Mouse (Mus musculus) mature B cell (primary cell): ENCODE data around the gene Atp5g2.

Experiments
- in situ Hi-C: fragments of 300-500 bp; cut with MboI; formaldehyde crosslinking; loops from 2 replicates; pipeline ENCODE4 v1.14.3; 2019

Gene Atp5g2

DNA sequence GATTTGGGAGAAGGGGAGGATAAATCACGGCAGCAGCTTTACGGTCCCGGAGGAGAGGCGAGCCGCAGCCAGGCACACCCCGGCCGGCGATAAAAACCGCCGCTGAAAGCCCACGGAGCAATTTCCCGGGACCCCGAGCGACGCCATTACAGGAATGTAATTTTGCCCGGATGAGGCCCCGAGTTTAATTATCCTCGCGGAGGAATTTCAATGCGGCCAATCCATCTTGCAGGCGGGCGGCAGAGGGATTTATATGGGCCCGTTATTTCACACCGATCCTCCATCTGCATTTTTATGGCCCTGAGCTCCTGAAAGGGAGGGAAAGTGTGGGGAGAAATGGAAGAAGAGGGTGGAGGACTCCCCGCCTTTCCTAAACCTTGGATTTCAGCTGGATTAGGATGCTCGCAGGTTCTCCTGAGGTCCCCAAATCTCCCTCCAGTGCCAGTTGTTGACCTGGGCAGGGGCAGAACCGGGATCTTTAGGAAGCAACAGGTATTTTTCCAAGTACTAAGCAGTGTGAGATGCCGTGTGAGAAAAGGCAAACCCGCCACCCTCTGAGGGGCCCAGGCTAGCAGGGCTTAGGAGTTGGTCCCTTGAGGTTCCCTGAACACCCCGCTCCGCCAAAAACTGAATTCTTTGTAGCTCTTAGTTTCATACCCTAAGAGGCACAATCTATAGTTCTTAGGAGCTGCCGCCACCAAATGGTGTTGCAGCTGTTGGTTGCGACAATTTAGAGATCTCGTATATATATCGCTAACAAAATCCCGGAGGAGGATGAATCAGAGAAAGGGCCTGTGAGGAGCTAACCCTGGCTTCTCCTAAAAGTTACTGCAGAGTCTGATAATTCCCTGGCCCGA, at the start of gene Atp5g2:
TSS of gene Atp5g2 (minus strand) at position 138 of the 857 bp plus-strand sequence.
- in situ Hi-C loops, result no loop called here

DNA sequence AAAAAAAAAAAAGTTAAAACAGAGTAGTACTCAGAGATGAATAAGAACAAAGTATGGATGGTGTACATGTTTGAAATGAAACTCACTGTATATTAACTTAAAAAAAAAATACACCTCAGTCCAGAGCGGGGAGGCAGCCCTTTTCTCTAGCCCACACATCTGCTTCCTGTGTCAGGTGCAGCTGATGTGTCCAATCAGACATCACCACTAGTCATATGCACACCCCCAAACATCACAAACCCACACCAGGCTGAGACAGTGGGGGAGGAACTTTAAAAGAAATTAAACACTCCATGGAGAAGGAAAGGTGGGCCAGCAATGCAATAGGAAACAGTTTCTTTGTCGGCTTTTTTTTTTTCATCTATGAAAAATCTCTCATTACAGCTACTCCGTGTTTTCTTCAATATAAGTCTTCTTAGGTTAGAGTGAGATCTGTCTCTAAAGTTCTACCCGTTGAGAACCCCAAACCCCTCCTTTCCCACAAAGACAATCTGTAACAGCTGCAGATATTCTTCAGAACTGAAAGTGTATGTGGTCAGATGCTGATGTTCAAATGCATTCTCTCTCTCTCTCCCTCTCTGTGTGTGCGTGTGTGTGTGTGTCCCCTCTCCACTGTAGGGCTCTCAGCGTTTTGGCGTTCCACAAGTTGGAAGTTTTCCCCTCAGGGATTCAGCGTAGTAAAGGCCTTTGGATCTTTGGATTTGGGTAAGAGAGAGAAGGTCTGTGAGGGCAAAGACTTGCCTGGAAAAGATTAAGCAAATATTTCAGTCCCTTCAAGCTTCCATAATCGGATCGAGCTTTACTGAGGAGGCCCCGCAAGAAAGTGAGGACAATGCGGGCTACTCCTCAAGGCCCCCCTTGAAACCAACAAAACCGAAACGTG, 49.1 kb upstream of the Atp5g2 start:
- in situ Hi-C loops, result no loop called here

DNA sequence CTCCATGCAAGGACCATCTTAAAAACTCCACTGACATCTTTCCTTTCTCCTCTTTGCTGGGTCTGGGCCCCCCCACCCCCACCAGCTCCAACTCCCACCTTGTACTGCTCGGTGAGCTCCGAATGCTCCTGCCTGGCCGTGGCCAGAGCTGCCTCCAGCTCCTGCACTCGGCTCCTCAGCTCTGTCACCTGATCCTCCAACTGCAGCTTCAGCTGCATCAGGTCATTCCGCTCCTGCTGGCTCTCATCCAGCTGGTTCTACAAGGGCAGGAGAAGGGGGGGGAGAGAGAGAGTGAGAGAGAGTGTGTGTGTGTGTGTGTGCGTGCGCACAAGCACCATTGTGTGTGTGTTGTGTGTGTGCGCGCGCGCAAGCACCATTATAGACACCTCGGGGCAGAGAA, 44.0 kb upstream of the Atp5g2 start:
- in situ Hi-C loops, result no loop called here

DNA sequence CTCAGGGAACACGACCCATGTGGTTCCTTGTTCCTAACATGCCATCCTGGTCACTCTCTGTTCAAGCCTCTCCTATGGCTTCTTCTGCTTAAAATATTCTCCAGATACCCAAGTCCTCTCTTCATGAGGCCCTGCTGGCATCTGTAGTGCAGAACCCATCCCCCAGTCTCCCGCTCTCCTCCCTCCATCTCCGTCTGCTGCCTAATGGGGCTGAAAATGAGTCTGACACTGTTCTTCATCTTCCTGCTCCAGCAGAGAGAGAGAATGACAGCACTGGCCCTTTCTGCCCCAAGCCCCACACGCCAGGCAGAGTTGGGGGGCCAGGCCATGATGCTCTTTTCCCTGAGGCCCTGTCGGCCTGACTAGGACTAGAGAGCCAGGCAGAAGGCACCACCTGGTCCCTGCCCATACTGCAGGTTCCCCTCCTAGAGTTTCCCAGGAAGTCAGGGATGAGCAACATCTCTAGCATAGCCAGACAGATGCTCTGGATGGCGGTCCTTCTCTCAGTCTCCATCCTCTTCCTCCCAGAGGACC, 35.7 kb upstream of the Atp5g2 start:
- in situ Hi-C loops, result no loop called here

DNA sequence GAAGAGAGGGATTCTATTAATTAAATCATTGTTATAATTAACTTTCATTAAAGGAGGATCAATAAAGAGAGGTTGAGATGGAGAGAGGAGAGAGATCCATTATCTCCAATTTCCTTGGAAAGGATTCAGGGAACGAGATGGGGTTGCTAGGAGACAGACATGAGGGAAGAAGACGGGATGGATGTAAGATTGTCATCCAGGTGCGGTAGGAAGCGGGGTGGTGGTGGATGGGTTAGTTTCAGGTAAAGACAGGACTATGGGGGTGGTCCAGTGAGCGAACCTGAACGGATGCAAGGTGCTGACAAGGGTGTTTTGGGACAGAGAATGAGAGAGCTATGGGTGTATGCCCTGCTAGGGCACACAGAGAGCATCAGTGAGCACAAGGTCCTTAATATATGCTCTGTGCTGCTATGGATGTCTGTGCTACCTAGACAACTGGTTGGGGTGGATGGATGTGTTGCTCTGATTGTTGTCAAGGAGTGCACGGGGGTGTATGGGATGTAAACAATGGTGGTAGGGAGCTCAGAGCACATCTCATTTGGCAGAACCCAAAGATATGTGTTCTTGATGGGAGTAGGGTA, 33.9 kb upstream of the Atp5g2 start:
- in situ Hi-C loops, result no loop called here

DNA sequence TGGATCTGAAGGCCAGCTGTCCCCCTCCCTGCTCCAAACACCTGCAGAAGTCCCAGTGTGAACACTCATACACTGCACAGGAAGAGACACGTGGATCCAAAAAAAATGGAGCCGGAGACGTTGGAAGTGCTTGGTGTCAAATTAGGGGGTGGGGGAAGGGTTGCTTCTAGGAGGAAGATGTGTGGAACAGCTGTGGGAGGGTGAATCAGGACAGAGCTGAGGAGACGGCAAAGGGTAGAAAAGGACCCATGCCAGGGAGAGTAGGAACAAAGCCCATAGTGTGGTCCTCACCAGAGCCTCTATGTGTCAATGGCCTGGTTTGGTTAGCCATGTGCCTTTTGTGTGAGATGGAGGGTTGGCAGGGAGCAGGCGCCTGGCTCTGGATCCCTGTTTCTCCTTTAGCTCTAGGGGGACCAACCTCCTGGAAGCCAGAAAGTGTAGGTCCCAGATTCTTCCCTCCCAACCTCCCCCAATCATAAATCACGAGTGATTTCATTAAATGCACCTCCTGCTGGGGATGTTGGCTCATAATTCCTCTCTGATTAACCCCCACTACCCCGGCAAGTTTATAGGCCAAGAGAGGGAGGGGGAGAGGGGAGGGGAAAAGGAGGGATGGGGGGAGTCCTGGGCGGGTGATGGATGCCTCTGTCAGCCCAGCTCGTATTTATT, 33.2 kb upstream of the Atp5g2 start:
- in situ Hi-C loops, result no loop called here

DNA sequence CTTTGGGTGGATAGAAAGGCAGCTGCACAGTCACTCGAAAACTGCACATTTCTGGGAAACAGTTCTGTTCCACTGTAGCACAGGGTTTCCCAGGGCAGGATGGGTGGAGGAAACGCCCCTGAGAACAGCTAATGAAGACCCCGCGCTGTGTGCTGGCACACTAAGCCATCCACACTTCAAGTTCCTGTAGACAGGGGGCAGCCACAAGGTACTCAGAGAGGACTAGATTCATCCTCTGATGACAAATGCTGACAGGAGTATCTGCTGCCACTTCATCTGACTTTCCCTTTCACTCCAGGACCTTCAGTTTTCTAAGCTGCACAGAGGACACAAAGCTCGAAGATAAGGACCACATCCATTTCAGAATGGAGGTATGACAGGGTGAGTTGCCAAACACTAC, 32.7 kb upstream of the Atp5g2 start:
- in situ Hi-C loops, result no loop called here

DNA sequence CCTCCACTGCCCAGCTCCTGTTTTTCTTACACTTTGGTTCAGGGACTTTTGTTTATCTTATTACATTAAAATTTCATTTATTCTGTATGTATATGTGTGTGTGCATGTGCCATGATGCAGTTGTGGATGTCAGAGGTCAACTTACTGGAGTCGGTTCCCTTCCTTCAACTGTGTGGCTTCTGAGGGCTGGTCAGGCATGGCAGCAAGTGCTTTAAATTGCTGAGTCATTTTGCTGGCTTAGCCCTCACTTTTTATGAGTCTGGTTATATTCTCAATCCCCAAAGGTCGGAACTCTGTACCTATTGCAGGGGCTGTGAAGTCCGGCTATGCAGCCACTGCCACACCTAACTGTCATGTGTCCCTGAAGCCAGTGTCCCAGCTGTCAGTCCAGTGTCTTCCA, 30.8 kb upstream of the Atp5g2 start:
- in situ Hi-C loops, result no loop called here

DNA sequence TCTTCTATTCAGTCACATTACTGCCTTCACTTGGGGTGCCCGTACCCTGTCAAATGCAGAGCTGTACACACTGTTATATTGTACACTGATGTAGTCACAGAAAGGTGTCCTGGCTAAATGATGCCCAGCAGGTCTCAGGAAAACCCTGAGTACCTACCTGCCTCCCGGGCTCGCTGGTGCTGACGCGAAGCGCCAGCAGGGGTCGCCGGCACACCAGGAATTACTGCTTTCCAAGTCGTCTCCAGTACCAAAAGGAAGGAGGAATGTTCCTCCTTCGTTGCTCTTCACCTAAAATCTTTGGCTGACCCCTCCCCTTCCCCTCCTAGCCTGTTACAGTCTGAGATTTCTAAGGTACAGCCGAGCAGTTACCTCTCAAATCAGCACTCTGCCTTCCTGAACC, 26.0 kb upstream of the Atp5g2 start:
- in situ Hi-C loops, result loop anchor here (10.0 kb wide), 1 partner anchor 47 kb away; no protein-coding TSS in a partner anchor

DNA sequence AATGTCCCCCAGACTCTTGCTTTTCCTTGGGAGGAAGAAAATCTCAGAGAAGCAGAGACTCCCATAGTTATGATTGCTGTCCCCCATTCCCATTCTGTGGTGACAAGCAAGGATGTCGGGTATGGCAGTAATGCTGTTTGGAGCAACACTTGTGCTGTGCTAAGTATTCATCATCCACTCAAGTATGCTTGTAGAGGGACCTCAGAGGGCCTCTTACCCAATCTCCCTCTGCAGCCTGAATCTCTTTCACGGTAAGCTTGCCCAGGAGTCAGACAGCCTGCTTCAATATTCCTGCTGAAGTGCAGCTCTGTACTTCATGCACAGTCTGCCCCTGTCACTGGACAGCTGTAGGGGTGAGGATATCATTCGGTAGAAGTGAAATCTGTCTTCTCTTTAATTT, 24.7 kb upstream of the Atp5g2 start:
- in situ Hi-C loops, result loop anchor here (10.0 kb wide), 1 partner anchor 48 kb away; no protein-coding TSS in a partner anchor

DNA sequence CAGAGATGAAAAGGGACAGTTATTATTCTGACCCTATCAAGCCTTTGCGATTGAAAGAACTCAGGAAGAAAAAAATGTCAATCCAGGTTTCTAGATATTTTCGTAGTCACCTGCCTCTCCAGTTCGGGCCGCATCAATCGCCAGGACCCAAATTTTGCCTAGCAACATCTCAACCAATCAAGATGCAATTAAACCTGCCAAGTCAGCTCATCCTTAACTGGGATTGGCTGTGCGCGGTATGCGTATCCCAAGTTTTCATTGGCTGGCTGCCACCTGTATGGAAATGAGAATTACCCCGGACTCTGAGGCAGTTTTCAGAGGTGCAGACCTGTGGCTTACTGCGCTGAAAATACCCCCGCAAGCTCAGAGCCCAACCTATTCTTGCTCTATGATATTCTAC, 21.4 kb upstream of the Atp5g2 start:
- in situ Hi-C loops, result loop anchor here (10.0 kb wide), 1 partner anchor 51 kb away; no protein-coding TSS in a partner anchor

DNA sequence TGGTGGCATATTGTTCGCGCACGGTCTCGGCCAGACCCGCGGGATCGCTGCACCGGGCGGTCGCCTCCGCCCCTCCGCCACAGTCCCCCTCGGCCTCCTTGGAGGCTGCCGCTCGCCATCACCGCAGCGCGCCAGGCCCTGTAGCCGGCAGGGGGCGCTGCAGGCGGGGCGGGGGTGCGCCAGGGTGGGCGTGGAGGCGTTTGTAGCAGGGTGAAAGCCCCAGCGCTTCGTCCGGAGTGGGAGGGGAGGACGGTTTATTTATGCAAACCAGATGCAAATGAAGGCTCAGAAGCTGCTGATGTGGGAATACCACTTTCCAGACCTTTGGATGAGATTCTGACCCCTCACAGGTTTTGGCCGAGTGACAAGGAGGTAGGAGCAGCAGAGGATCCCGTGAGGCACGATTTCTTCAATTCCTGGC, 20.8 kb upstream of the Atp5g2 start:
- in situ Hi-C loops, result loop anchor here (10.0 kb wide), 1 partner anchor 52 kb away; no protein-coding TSS in a partner anchor

DNA sequence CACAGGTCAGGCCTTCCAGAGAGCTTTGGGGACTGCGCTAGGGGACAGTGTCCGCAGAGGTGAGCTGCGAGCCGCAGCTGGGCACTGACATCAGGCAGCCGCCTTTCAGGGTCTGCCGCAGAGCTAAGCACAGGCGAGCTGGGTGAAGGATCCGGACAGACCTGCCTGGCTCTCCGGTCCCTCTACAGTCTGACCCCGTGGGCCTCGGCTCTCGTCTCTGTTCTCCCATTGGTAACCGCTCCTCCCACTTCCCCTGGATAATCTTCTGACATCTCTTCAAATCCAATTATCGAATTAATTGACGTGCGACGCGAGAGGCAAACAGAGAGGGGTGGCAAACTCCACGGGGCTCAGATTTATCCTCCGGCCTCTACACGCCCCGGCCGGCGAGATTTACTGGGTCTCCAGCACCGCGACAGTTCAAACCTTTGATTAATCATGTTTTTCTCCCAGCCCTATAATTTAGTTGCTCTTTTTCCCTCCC, 20.2 kb upstream of the Atp5g2 start:
- in situ Hi-C loops, result loop anchor here (10.0 kb wide), 1 partner anchor 52 kb away; no protein-coding TSS in a partner anchor

DNA sequence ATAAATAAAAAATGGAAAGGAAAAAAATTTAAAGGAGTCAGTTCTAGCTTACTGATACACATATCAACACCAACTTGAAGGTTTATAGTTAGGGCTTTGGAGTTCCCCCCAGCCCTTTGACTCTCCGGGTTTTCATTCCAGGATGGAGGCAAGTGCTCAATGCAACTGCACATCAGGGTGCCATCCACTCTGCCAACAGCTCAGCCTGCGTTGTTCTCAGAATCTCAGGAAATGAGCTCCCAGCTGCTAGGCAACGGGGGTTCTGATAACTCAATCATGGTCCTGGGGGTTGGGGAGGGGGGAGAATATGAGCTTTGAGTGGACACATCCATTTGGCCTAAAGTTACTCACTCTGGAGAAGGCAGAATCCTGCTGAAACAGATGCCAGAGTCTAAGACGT, 13.6 kb upstream of the Atp5g2 start:
- in situ Hi-C loops, result no loop called here

DNA sequence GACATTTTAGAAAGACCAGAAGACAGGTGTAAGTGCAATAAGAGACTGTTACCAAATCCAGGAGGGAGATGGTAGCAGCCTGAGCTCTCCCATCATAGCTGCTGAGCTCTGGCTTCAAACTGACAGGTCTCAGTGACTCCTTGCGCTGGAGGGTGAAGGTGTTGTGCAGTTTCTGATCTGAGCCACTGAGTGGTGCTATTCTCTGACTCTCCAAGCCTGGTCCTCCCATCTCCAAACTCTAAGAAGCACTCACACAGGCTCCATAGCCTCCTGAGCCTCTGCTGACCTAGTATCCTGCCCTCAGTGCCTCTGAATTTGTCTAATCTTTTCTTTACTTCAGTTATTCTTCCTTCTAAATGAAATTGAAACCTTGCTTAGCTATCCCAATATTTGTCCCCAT, 11.5 kb upstream of the Atp5g2 start:
- in situ Hi-C loops, result no loop called here

DNA sequence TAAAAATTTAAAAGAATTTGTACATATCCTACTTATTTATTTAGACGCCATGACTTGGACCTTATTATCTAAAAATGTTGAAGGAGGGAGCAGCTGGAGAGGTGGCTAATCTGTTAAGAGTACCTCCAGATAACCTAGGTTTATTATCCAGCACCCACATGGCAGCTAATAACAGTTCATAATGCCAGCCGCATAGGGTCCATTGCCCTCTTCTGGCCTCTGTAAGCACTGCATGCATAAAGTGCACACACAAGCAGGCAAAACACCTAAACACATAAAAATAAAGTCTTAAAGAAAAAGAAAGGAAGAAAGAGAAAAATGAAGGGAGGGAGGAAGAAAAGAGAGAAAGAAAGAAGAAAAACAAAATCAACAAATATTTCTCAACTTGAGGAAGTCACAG, 4.2 kb upstream of the Atp5g2 start:
- in situ Hi-C loops, result no loop called here

DNA sequence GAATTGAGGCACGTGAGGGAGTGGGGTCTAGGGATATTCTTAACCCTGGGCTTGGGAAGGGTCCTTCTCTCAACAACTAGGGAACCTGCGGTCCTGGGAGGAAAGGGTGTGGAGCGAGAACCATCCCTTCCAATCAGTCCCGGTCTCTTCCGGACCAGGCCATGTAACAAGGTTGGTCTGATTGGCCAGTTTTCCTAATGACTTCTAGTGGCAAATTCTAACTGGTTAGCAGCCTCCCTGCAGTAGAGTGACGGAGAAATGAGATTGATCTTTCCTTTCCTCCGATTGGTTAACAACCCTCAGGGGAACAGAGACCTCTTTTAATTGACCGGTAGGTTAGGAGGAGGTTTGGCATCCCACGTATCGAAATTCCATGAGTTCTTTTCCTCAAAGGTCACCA, 1.4 kb upstream of the Atp5g2 start:
- in situ Hi-C loops, result no loop called here

DNA sequence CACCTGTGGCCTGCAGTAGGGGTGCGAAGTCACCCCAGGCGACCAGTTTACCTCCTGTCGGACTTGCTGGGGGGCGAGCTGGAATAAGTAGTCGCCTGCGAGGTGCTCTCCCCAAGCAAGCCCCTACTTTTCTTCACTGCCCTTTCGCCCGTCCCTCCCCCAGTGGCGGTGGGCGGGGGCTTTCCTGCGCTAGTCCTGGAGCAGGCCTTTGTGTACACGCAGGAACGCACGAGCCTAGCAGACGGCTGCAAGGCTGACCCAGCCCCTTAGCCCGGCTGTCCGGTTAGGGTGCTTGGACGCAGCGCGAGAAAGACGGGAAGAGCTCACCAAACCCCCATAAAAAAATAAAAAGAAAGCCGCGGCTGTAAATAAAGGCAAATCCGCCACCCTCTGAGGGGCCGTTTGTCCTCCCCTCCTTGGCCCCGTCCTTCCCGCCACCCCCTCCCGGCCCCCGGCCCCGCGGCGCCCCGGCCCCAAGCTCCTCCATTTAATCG, 384 bp downstream of the Atp5g2 start:
- in situ Hi-C loops, result no loop called here

DNA sequence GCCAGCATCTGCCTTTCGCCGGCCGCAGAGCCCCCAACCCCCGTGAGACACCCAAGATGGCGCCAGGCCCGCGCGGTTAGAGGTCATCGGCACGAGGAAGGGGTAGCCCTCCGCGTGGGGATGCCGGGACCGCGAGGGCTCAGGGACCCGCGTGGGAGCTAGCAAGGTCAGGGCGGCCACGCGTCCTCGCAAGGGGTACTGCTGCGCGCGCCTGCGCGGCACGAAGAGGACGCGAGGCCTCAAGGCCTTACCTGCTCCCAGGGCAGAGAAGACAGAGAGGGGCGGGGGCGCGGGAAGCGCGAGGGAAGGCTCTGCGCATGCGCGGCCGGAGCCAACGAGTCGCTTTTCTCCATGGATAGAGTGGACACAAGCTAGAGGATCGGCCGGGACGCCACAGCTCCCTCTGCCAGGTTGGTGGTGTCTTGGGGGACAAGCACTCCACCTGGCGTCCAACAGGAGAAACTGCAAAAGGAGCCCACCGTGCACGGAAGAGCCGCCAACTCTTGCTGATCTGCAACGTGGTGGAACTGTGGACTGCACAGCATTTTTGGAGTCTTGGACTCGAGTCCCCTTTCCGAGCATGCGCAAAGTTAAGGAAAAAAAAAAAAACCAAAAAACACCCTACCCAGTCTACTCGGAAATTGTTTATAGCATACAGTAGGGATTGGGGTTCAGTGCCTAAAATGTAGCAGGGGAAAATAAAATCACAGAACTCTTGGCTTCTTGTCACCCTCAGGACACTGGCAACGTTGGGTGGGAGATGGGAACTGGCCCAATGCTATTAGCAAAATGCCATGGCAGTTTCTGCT, 1.2 kb downstream of the Atp5g2 start:
- in situ Hi-C loops, result no loop called here

DNA sequence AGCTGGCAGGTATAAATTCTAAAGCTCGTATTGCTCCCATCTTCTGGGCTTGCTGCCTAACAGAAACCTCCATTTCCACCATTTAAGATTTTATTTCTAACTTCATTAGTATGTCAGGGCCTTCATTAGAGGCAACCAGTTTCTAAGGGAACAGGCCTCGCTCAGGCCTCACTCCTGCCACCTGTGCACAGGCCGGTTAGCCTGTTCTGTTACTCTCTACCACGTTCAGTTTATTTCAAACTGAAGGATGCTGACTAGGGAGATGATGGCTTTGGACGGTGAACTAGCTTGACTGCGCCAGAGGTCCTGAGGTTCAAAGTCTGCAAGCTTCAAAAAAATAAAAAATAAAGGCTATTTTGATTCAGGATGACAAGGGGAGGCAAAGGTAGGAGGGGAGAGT, 1.9 kb downstream of the Atp5g2 start:
- in situ Hi-C loops, result no loop called here
